Mouse (Mus musculus): ENCODE data around the gene Supv3l1. TPM values are rescaled to one million over a fixed set of nuclear protein-coding genes. Genes with fewer than 3 reads are reported as not detected.

Supv3l1 gene
- polyA plus RNA-seq, 1 experiment, result 30.6 TPM

GRCm38 (mm10) chr10:62420399-62420798 is 29.1 kb downstream of the Supv3l1 start:
- Histone ChIP-seq H3K4me2 (ENCODE audit: low read depth) (no peak overlapping the region), H3K36me3 (ENCODE audit: control insufficient read depth, insufficient read depth) (no peaks in the 10 kb centered on the region), H3K4me3 (no peak overlapping the region), H3K79me2 (ENCODE audit: control insufficient read depth, insufficient read depth) (no peaks in the 10 kb centered on the region), H3ac (ENCODE audit: control insufficient read depth, insufficient read length) (no peak overlapping the region), H3K27me3 (ENCODE audit: control insufficient read depth, insufficient read depth, insufficient read length) (no peaks in the 10 kb centered on the region)
- TF ChIP-seq REST (IDR thresholded peaks at IDR 0.05; ENCODE audit: insufficient read depth, insufficient read length) (no peak), MYOD1 (IDR thresholded peaks at IDR 0.05; ENCODE audit: control insufficient read depth in 1 of 3, insufficient read length in 2 of 3, low read depth in 2 of 3) (no peak), POLR2AphosphoS2 (IDR thresholded peaks at IDR 0.05; ENCODE audit: insufficient read length, low read depth) (no peak), USF1 (IDR thresholded peaks at IDR 0.05; ENCODE audit: low read depth) (no peak), TCF3 (IDR thresholded peaks at IDR 0.05; ENCODE audit: insufficient read length, low read depth) (no peak), E2F4 (IDR thresholded peaks at IDR 0.05; ENCODE audit: insufficient read depth) (no peak), MYOG (IDR thresholded peaks at IDR 0.05; ENCODE audit: control insufficient read depth in 1 of 3, insufficient read depth in 1 of 3, insufficient read length in 2 of 3, low read depth in 2 of 3) (no peak), SRF (IDR thresholded peaks at IDR 0.05; ENCODE audit: control insufficient read depth, insufficient read length, low read depth) (no peak), MAX (IDR thresholded peaks at IDR 0.05; ENCODE audit: low read depth) (no peak), TCF12 (IDR thresholded peaks at IDR 0.05; ENCODE audit: insufficient read depth, poor library complexity, severe bottlenecking) (no peak), CEBPB (IDR thresholded peaks at IDR 0.05; ENCODE audit: insufficient read depth, poor library complexity, severe bottlenecking) (no peak), POLR2A (IDR thresholded peaks at IDR 0.05; ENCODE audit: insufficient read length, low read depth) (no peak)

GRCm38 (mm10) chr10:62419422-62419821 is 30.1 kb downstream of the Supv3l1 start:
- H3K27me3 ChIP-seq (ENCODE audit: control insufficient read depth, insufficient read depth, insufficient read length), result peaks cover 7% of the 10 kb centered on the region
- no peak overlapping the region for H3ac ChIP-seq (ENCODE audit: control insufficient read depth, insufficient read length)
- TF ChIP-seq USF1 (IDR thresholded peaks at IDR 0.05; ENCODE audit: low read depth) (no peak), POLR2A (IDR thresholded peaks at IDR 0.05; ENCODE audit: insufficient read length, low read depth) (no peak), MYOG (IDR thresholded peaks at IDR 0.05; ENCODE audit: control insufficient read depth in 1 of 3, insufficient read depth in 1 of 3, insufficient read length in 2 of 3, low read depth in 2 of 3) (no peak), SRF (IDR thresholded peaks at IDR 0.05; ENCODE audit: control insufficient read depth, insufficient read length, low read depth) (no peak), TCF12 (IDR thresholded peaks at IDR 0.05; ENCODE audit: insufficient read depth, poor library complexity, severe bottlenecking) (no peak), E2F4 (IDR thresholded peaks at IDR 0.05; ENCODE audit: insufficient read depth) (no peak), REST (IDR thresholded peaks at IDR 0.05; ENCODE audit: insufficient read depth, insufficient read length) (no peak), TCF3 (IDR thresholded peaks at IDR 0.05; ENCODE audit: insufficient read length, low read depth) (no peak), POLR2AphosphoS2 (IDR thresholded peaks at IDR 0.05; ENCODE audit: insufficient read length, low read depth) (no peak), MAX (IDR thresholded peaks at IDR 0.05; ENCODE audit: low read depth) (no peak), MYOD1 (IDR thresholded peaks at IDR 0.05; ENCODE audit: control insufficient read depth in 1 of 3, insufficient read length in 2 of 3, low read depth in 2 of 3) (no peak), CEBPB (IDR thresholded peaks at IDR 0.05; ENCODE audit: insufficient read depth, poor library complexity, severe bottlenecking) (no peak)
- H3K79me2 ChIP-seq (ENCODE audit: control insufficient read depth, insufficient read depth), result no peaks in the 10 kb centered on the region
- H3K4me2 ChIP-seq (ENCODE audit: low read depth), result no peak overlapping the region
- H3K36me3 ChIP-seq (ENCODE audit: control insufficient read depth, insufficient read depth), result no peaks in the 10 kb centered on the region
- no peak overlapping the region for H3K4me3 ChIP-seq

GRCm38 (mm10) chr10:62418831-62419356 is 30.6 kb downstream of the Supv3l1 start:
- Histone ChIP-seq H3K36me3 (ENCODE audit: control insufficient read depth, insufficient read depth) (no peaks in the 10 kb centered on the region), H3K27me3 (ENCODE audit: control insufficient read depth, insufficient read depth, insufficient read length) (peaks cover 7% of the 10 kb centered on the region), H3K79me2 (ENCODE audit: control insufficient read depth, insufficient read depth) (no peaks in the 10 kb centered on the region), H3ac (ENCODE audit: control insufficient read depth, insufficient read length) (no peak overlapping the region), H3K4me2 (ENCODE audit: low read depth) (no peak overlapping the region), H3K4me3 (no peak overlapping the region)
- TF ChIP-seq TCF3 (IDR thresholded peaks at IDR 0.05; ENCODE audit: insufficient read length, low read depth) (no peak), MYOD1 (IDR thresholded peaks at IDR 0.05; ENCODE audit: control insufficient read depth in 1 of 3, insufficient read length in 2 of 3, low read depth in 2 of 3) (no peak), POLR2A (IDR thresholded peaks at IDR 0.05; ENCODE audit: insufficient read length, low read depth) (no peak), MYOG (IDR thresholded peaks at IDR 0.05; ENCODE audit: control insufficient read depth in 1 of 3, insufficient read depth in 1 of 3, insufficient read length in 2 of 3, low read depth in 2 of 3) (no peak), MAX (IDR thresholded peaks at IDR 0.05; ENCODE audit: low read depth) (no peak), E2F4 (IDR thresholded peaks at IDR 0.05; ENCODE audit: insufficient read depth) (no peak), CEBPB (IDR thresholded peaks at IDR 0.05; ENCODE audit: insufficient read depth, poor library complexity, severe bottlenecking) (no peak), USF1 (IDR thresholded peaks at IDR 0.05; ENCODE audit: low read depth) (no peak), TCF12 (IDR thresholded peaks at IDR 0.05; ENCODE audit: insufficient read depth, poor library complexity, severe bottlenecking) (no peak), POLR2AphosphoS2 (IDR thresholded peaks at IDR 0.05; ENCODE audit: insufficient read length, low read depth) (no peak), SRF (IDR thresholded peaks at IDR 0.05; ENCODE audit: control insufficient read depth, insufficient read length, low read depth) (no peak)

- TF ChIP-seq MYOD1 (IDR thresholded peaks at IDR 0.05; ENCODE audit: control insufficient read depth in 1 of 3, insufficient read length in 2 of 3, low read depth in 2 of 3) (no peak), TCF3 (IDR thresholded peaks at IDR 0.05; ENCODE audit: insufficient read length, low read depth) (no peak), MYOG (IDR thresholded peaks at IDR 0.05; ENCODE audit: control insufficient read depth in 1 of 3, insufficient read depth in 1 of 3, insufficient read length in 2 of 3, low read depth in 2 of 3) (no peak), POLR2A (IDR thresholded peaks at IDR 0.05; ENCODE audit: insufficient read length, low read depth) (no peak), POLR2AphosphoS2 (IDR thresholded peaks at IDR 0.05; ENCODE audit: insufficient read length, low read depth) (no peak), USF1 (IDR thresholded peaks at IDR 0.05; ENCODE audit: low read depth) (no peak), CEBPB (IDR thresholded peaks at IDR 0.05; ENCODE audit: insufficient read depth, poor library complexity, severe bottlenecking) (no peak), E2F4 (IDR thresholded peaks at IDR 0.05; ENCODE audit: insufficient read depth) (no peak)
- Histone ChIP-seq H3K4me2 (ENCODE audit: low read depth) (no peak overlapping the region), H3K79me2 (ENCODE audit: control insufficient read depth, insufficient read depth) (no peaks in the 10 kb centered on the region), H3K27me3 (ENCODE audit: control insufficient read depth, insufficient read depth, insufficient read length) (peaks cover 17% of the 10 kb centered on the region), H3K36me3 (ENCODE audit: control insufficient read depth, insufficient read depth) (no peaks in the 10 kb centered on the region), H3ac (ENCODE audit: control insufficient read depth, insufficient read length) (no peak overlapping the region), H3K4me3 (no peak overlapping the region)
Observed at GRCm38 (mm10) chr10:62413606-62413982, 35.9 kb downstream of the Supv3l1 start.

All from myocyte (in vitro differentiated cells).